Mouse (Mus musculus) midbrain, embryonic 10.5 days (tissue): ENCODE data around the gene Irf2bp2. TPM values are rescaled to one million over a fixed set of nuclear protein-coding genes. Genes with fewer than 3 reads are reported as not detected.

Experiments used
- DNase-seq: peaks from one replicate; pipeline ENCODE4 v3.0.0-alpha.2; 2017; ENCODE audit warnings: low spot score
- H3K27ac ChIP-seq: fragments of 300-500 bp; sonication (generic); replicated peaks from 2 replicates; pipeline ENCODE4 v1.5.1; 2016; ENCODE audit warnings: mild to moderate bottlenecking
- H3K27me3 ChIP-seq: fragments of 300-500 bp; sonication (generic); 2 replicates; pipeline ENCODE4 v1.6.1; 2016; ENCODE audit warnings: low read depth, mild to moderate bottlenecking; ENCODE audit not compliant: poor library complexity, severe bottlenecking
- H3K36me3 ChIP-seq: fragments of 300-500 bp; sonication (generic); 2 replicates; pipeline ENCODE4 v1.6.1; 2016; ENCODE audit warnings: mild to moderate bottlenecking, moderate library complexity
- H3K4me1 ChIP-seq: fragments of 300-500 bp; sonication (generic); 2 replicates; pipeline ENCODE4 v1.6.1; 2016
- H3K4me3 ChIP-seq: fragments of 300-500 bp; sonication (generic); 2 replicates; pipeline ENCODE4 v1.5.1; 2016; ENCODE audit warnings: mild to moderate bottlenecking, moderate library complexity
- H3K9me3 ChIP-seq: fragments of 300-500 bp; sonication (generic); replicated peaks from 2 replicates; pipeline ENCODE4 v1.6.1; 2016; ENCODE audit warnings: mild to moderate bottlenecking
- WGBS: fragments of 180-500 bp; shearing (Covaris S2); methylation state at CpG from one replicate; pipeline ENCODE4 v1.1.7; 2016; 5-methylcytosine and 5-hydroxymethylcytosine counted together
- polyA plus RNA-seq: library from polyadenylated mRNA; unstranded; fragments of >200 nt; fragmentation: Nextera tagmentation; extraction: Ambion mirVana; gene quantifications from 2 replicates; pipeline ENCODE4 v1.2.1, GENCODE M21; 2016

Gene Irf2bp2
- polyA plus RNA-seq, result 3.8 and 4.0 TPM in 2 replicates

DNA sequence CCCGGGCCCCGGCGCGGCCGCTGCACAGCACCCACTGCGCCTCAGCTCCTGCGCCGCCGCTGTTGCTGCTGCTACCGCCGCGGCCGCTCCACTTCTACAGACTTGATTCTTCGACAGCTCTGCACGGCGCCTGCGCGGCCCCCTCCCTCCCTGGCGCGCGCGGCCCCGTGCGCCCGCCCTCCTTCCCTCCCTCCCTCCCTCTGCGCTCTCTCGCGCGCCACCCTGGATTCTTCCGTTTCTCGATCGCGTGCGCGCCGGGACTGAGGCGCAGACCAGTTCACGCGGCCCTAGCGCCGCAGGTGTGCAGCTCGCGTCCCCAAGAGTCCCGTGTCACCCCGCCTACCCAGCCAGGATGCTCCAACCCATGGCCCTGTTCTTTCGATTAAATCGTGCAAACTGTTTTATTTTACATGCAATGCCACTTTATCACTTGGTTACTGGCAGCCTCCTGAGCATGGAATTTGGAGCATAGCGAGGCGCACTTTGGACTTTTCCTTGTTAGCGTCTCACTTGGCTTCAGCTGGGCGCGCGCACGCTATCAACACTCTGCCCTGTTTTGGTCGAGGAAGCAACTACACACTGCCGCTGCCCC, at the start of gene Irf2bp2:
Irf2bp2 (minus strand) TSS at position 98 of the 592 bp plus-strand sequence.
- Histone ChIP-seq H3K9me3 (no peaks in the 10 kb centered on the region), H3K4me1 (peaks cover 81% of the 10 kb centered on the region), H3K27me3 (peaks cover 14% of the 10 kb centered on the region), H3K27ac (peak within 1 kb of the TSS; percentile 98), H3K4me3 (peak within 1 kb of the TSS; percentile 96), H3K36me3 (peaks cover 16% of the 10 kb centered on the region)
- peak; percentile 91 for DNase-seq
- WGBS, result under 1% methylated on average over 54 of the region's 56 CpGs

DNA sequence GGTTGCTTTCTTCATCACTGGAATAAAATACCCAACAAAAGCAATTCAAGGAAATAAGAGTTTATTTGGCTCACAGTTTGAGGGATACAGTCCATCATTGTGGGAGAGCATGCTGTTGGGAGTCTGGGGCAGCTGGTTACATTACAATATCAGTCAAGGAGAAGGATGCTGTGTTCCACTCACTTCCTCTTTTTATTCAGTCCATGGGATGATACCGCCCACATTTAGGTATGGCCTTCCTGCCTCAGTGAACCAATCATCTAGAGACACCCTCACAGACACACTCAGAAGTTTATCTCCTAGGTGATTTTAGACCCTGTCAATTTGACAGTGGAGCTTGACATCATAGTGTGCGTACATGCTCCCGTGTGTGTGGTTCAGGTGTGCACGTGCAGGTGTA, 48.9 kb upstream of the Irf2bp2 start:
- peaks cover 4% of the 10 kb centered on the region; the same call in 1 of the 2 replicates for H3K9me3 ChIP-seq
- no peaks in the 10 kb centered on the region for H3K36me3 ChIP-seq
- no peaks in the 10 kb centered on the region for H3K27me3 ChIP-seq
- no peak overlapping the region for H3K27ac ChIP-seq
- 0 out of 2 replicates have a peak, but pooled peaks cover 4% of the 10 kb centered on the region for H3K4me1 ChIP-seq
- no peak for DNase-seq
- WGBS, result 92% methylated on average over 4 of the region's 4 CpGs
- no peak overlapping the region for H3K4me3 ChIP-seq

GRCm38 (mm10) chr8:126641568-126642295, 47.9 kb upstream of the Irf2bp2 start:
- Histone ChIP-seq H3K4me1 (0 out of 2 replicates have a peak, but pooled peaks cover 3% of the 10 kb centered on the region), H3K27me3 (no peaks in the 10 kb centered on the region), H3K9me3 (peaks cover 4% of the 10 kb centered on the region; the same call in 1 of the 2 replicates), H3K27ac (no peak overlapping the region), H3K4me3 (no peak overlapping the region), H3K36me3 (no peaks in the 10 kb centered on the region)
- 63% methylated on average over 3 of the region's 3 CpGs for WGBS
- no peak for DNase-seq

DNA sequence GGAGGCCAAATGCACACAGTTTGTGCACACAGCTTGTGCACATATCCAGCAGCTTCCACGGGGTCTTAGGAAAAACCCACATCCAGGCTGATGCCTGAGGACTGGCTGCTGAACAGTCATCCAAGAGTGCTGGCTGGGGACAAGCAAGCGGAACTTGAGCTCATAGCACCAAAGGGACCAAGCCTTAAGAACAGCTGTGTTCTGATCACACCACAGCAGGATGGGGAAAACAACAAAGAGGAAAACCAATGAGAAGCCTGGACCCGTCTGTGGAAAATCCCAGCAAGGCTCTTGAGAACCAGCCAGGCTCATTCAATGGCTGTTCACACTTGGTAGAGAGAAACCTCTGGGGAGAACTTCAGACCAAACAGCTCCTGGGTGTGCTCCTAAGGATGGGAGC, 45.4 kb upstream of the Irf2bp2 start:
- DNase-seq, result no peak
- no peaks in the 10 kb centered on the region for H3K4me1 ChIP-seq
- H3K27me3 ChIP-seq, result no peaks in the 10 kb centered on the region
- no peak overlapping the region for H3K27ac ChIP-seq
- H3K4me3 ChIP-seq, result no peak overlapping the region
- H3K36me3 ChIP-seq, result no peaks in the 10 kb centered on the region
- WGBS, result 87% methylated on average over 3 of the region's 3 CpGs
- peaks cover 4% of the 10 kb centered on the region; the same call in 1 of the 2 replicates for H3K9me3 ChIP-seq

GRCm38 (mm10) chr8:126638027-126638426, 44.2 kb upstream of the Irf2bp2 start:
- 78% methylated on average over 8 of the region's 8 CpGs for WGBS

DNA sequence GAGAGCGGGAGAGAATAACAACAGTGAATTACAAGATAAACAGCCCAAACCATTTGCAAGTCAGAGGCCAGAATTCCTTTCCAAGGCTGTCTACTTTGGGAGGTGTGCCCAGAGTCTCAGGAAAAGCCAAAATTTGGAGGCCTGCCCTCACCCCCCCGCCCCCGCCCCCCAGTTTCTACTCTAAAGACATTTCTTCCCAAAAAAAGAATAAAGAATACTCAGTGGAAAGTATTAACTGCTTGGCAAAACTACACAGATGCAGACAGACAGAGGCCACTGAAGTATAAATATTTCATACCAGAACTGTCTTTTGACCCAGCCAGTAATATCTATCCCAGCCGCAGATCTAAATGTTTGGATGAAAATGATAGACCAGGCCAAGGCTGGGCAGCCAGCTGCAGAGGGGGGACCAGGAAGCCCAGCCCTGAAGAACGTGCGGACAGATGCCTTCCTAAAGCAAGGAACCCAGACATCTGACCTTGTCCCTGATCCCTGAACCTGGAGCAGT, 40.8 kb upstream of the Irf2bp2 start:
- Histone ChIP-seq H3K4me1 (no peaks in the 10 kb centered on the region), H3K27me3 (no peaks in the 10 kb centered on the region), H3K27ac (no peak overlapping the region), H3K9me3 (peaks cover 22% of the 10 kb centered on the region), H3K4me3 (no peak overlapping the region), H3K36me3 (no peaks in the 10 kb centered on the region)
- no peak for DNase-seq
- WGBS, result 83% methylated on average over 6 of the region's 6 CpGs

More at GRCm38 (mm10) chr8:126638027-126638426, 44.2 kb upstream of the Irf2bp2 start:
- Histone ChIP-seq H3K9me3 (peaks cover 4% of the 10 kb centered on the region; the same call in 1 of the 2 replicates), H3K27ac (no peak overlapping the region), H3K27me3 (no peaks in the 10 kb centered on the region), H3K4me1 (no peaks in the 10 kb centered on the region), H3K4me3 (no peak overlapping the region), H3K36me3 (no peaks in the 10 kb centered on the region)
- DNase-seq, result no peak

- Histone ChIP-seq H3K27me3 (no peaks in the 10 kb centered on the region), H3K36me3 (no peaks in the 10 kb centered on the region), H3K4me1 (no peaks in the 10 kb centered on the region), H3K9me3 (peaks cover 27% of the 10 kb centered on the region), H3K27ac (no peak overlapping the region), H3K4me3 (no peak overlapping the region)
- no peak for DNase-seq
- 94% methylated on average over 3 of the region's 3 CpGs for WGBS
Observed at GRCm38 (mm10) chr8:126628616-126629015, 34.8 kb upstream of the Irf2bp2 start.

DNA sequence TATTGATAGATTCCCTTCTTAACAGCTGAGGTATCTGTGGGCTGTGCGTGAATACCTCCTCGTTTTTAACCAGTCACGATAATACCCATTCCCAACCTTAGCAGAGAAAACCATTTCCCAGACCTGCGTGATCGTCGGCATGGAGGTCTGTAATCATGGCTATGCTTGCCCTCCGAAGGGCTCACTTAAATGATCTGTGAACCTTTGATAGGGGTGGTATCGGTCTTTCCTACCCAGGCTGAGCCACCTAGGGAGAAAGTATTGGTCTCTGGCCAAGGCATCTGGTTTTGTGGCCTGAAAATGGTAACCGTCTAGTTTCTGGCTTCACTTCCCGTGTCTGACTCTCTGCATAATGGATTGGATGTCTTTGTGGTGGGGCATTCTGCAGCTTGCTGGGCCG, 32.6 kb upstream of the Irf2bp2 start:
- Histone ChIP-seq H3K4me1 (no peaks in the 10 kb centered on the region), H3K27me3 (no peaks in the 10 kb centered on the region), H3K9me3 (peaks cover 22% of the 10 kb centered on the region), H3K27ac (no peak overlapping the region), H3K36me3 (no peaks in the 10 kb centered on the region), H3K4me3 (no peak overlapping the region)
- DNase-seq, result no peak
- 92% methylated on average over 11 of the region's 11 CpGs for WGBS

GRCm38 (mm10) chr8:126622111-126622795, 28.5 kb upstream of the Irf2bp2 start:
- no peaks in the 10 kb centered on the region for H3K36me3 ChIP-seq
- DNase-seq, result no peak
- H3K27me3 ChIP-seq, result no peaks in the 10 kb centered on the region
- no peaks in the 10 kb centered on the region for H3K9me3 ChIP-seq
- no peak overlapping the region for H3K4me3 ChIP-seq
- no peaks in the 10 kb centered on the region for H3K4me1 ChIP-seq
- H3K27ac ChIP-seq, result no peak overlapping the region
- WGBS, result 93% methylated on average over 9 of the region's 9 CpGs

DNA sequence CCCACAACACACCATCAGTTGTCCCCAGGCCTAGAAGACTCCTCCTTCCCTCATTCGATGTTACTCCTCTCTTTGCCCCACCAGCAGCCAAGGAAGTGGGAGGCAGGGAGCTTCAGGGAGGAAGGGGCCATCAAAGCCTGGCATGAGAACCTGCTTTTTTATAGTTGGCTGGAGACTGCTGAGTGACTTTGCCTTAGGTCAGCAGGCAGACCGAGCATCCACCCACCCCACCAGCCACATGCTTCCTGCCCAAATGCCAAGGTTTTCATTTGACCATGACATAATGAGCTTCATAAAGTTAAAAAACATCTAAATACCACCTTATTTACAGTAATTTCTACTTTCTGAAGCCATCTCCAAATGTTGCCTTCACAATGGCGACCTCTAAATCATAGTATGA, 26.9 kb upstream of the Irf2bp2 start:
- Histone ChIP-seq H3K9me3 (no peaks in the 10 kb centered on the region), H3K36me3 (no peaks in the 10 kb centered on the region), H3K27me3 (no peaks in the 10 kb centered on the region), H3K4me3 (no peak overlapping the region), H3K27ac (no peak overlapping the region), H3K4me1 (0 out of 2 replicates have a peak, but pooled peaks cover under 1% of the 10 kb centered on the region)
- 85% methylated on average over 3 of the region's 3 CpGs for WGBS
- DNase-seq, result no peak

DNA sequence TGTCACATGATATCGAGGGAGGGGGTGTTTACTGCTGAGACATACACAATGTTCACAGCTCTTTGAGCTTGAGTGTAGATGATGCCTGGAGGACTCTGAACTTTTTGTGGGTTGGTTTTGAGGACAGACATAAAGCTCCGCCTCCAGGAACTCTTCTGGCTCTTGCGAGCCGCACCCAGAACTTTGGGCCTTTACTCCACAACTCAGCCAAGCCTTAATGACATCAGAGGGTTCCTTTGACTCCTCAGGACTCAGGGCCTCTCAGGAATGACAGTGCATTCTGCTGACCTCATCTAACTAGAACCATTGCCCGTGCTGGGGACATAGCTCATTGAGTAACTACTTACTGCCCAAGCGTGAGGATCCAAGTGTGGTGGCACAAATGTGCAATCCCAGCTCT, 25.7 kb upstream of the Irf2bp2 start:
- Histone ChIP-seq H3K36me3 (no peaks in the 10 kb centered on the region), H3K4me1 (peaks cover 5% of the 10 kb centered on the region; the same call in 1 of the 2 replicates), H3K27ac (no peak overlapping the region), H3K27me3 (no peaks in the 10 kb centered on the region), H3K4me3 (no peak overlapping the region), H3K9me3 (no peaks in the 10 kb centered on the region)
- no peak for DNase-seq
- 95% methylated on average over 6 of the region's 6 CpGs for WGBS

DNA sequence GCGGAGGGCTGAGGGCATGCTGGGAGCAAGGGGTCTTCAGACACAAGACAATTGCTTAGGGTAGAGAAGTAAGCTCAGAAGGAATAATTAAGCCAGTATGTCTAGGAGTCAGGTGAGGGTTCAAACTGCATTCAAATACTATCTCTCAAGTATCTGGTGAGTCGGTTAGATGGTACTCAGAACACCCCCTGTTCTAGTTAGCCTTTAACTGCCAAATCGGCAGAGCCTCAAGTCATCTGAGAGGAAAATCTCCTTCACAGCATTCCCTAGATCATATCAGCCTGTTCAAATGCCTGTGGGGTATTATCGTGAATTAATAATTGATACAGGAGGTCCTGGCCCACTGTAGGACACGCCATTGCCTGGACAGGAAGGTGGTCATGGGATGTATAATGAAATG, 23.9 kb upstream of the Irf2bp2 start:
- WGBS, result 91% methylated on average over 5 of the region's 5 CpGs
- H3K4me3 ChIP-seq, result no peak overlapping the region
- H3K4me1 ChIP-seq, result peaks cover 5% of the 10 kb centered on the region; the same call in 1 of the 2 replicates
- no peaks in the 10 kb centered on the region for H3K9me3 ChIP-seq
- no peaks in the 10 kb centered on the region for H3K36me3 ChIP-seq
- no peaks in the 10 kb centered on the region for H3K27me3 ChIP-seq
- no peak for DNase-seq
- H3K27ac ChIP-seq, result no peak overlapping the region
